Mouse (Mus musculus): Measurements from ENCODE around the gene Mpped2. TPM values are rescaled to one million over a fixed set of nuclear protein-coding genes. Genes with fewer than 3 reads are reported as not detected.

Mpped2 gene
- total and polyA plus RNA-seq, 3 experiments = 0.04 to 0.10 TPM; not detected in 1

- no peak for TF ChIP-seq MYC (IDR thresholded peaks at IDR 0.05; ENCODE audit: low read depth, low read length)
Measured at GRCm38 (mm10) chr2:106733396-106733795, 40.3 kb downstream of the Mpped2 start (continued).

GRCm38 (mm10) chr2:106734004-106734403 lies 40.9 kb downstream of the Mpped2 start:
- Histone ChIP-seq H3K79me2 (ENCODE audit: control insufficient read depth, insufficient read depth, low read length, poor library complexity) (no peaks in the 10 kb centered on the region), H3K9ac (ENCODE audit: control insufficient read depth, low read depth, low read length, poor library complexity, severe bottlenecking) (peak overlapping the region; percentile 12; the same call in 1 of the 2 replicates), H3K27ac (ENCODE audit: control insufficient read depth, low read depth, low read length) (peak overlapping the region; percentile 91), H3K27me3 (ENCODE audit: control insufficient read depth in 1 of 2, insufficient read depth in 2 of 2, low read length in 2 of 2) (no peaks in the 10 kb centered on the region), H3K9me3 (replicated peaks; ENCODE audit: insufficient read depth, low read length) (no peaks in the 10 kb centered on the region), H3K4me3 (ENCODE audit: control insufficient read depth in 1 of 2, insufficient read depth in 1 of 2, low read depth in 2 of 2, low read length in 2 of 2) (peak overlapping the region in 1 of 2 experiments; percentile 30; a peak in 2 of 4 replicates), H3K36me3 (ENCODE audit: control insufficient read depth in 1 of 2, insufficient read depth in 2 of 2, low read length in 2 of 2) (peaks cover 0 to 14% of the 10 kb centered on the region in 2 experiments; a peak in 2 of 4 replicates), H3K4me1 (ENCODE audit: control insufficient read depth in 1 of 2, insufficient read depth in 2 of 2, low read length in 2 of 2) (peaks cover 10 to 20% of the 10 kb centered on the region in 2 experiments)
- TF ChIP-seq HCFC1 (IDR thresholded peaks at IDR 0.05; ENCODE audit: low read depth, low read length) (no peak), ETS1 (IDR thresholded peaks at IDR 0.05; ENCODE audit: low read depth, low read length) (no peak), GATA1 (IDR thresholded peaks at IDR 0.05; ENCODE audit: low read depth, low read length) (no peak), NRF1 (IDR thresholded peaks at IDR 0.05; ENCODE audit: insufficient read depth, low read depth, low read length, poor library complexity, severe bottlenecking) (no peak), BHLHE40 (IDR thresholded peaks at IDR 0.05; ENCODE audit: borderline replicate concordance, low read depth, low read length) (no peak), TCF12 (IDR thresholded peaks at IDR 0.05; ENCODE audit: low read depth, low read length) (peak; percentile 62), EP300 (IDR thresholded peaks at IDR 0.05; ENCODE audit: low read depth in 1 of 2, low read length in 2 of 2) (peak in 1 of 2 experiments; percentile 65; a peak in 2 of 4 replicates), SIN3A (IDR thresholded peaks at IDR 0.05; ENCODE audit: low read length) (no peak), ZKSCAN1 (IDR thresholded peaks at IDR 0.05; ENCODE audit: low read depth, low read length) (no peak), ZNF384 (IDR thresholded peaks at IDR 0.05; ENCODE audit: low read depth, low read length) (no peak), CHD1 (IDR thresholded peaks at IDR 0.05; ENCODE audit: low read depth, low read length) (no peak), JUND (IDR thresholded peaks at IDR 0.05; ENCODE audit: low read depth, low read length) (no peak), MAZ (IDR thresholded peaks at IDR 0.05; ENCODE audit: low read depth, low read length) (no peak), NELFE (IDR thresholded peaks at IDR 0.05; ENCODE audit: low read depth, low read length) (no peak), POLR2AphosphoS2 (IDR thresholded peaks at IDR 0.05; ENCODE audit: low read length) (no peak), UBTF (IDR thresholded peaks at IDR 0.05; ENCODE audit: borderline replicate concordance, insufficient read depth, low read depth, low read length) (no peak), GABPA (IDR thresholded peaks at IDR 0.05; ENCODE audit: low read depth, low read length) (no peak)
- DNase-seq (ENCODE audit: low read depth, low spot score) = peak; percentile 35

GRCm38 (mm10) chr2:106735211-106735610 lies 42.1 kb downstream of the Mpped2 start:
- Histone ChIP-seq H3K27me3 (ENCODE audit: control insufficient read depth in 1 of 2, insufficient read depth in 2 of 2, low read length in 2 of 2) (no peaks in the 10 kb centered on the region), H3K27ac (ENCODE audit: control insufficient read depth, low read depth, low read length) (peak overlapping the region; percentile 76), H3K36me3 (ENCODE audit: control insufficient read depth in 1 of 2, insufficient read depth in 2 of 2, low read length in 2 of 2) (peaks cover 0 to 14% of the 10 kb centered on the region in 2 experiments; a peak in 2 of 4 replicates), H3K9me3 (replicated peaks; ENCODE audit: insufficient read depth, low read length) (no peaks in the 10 kb centered on the region), H3K79me2 (ENCODE audit: control insufficient read depth, insufficient read depth, low read length, poor library complexity) (no peaks in the 10 kb centered on the region), H3K9ac (ENCODE audit: control insufficient read depth, low read depth, low read length, poor library complexity, severe bottlenecking) (peak overlapping the region; percentile 27), H3K4me3 (ENCODE audit: control insufficient read depth in 1 of 2, insufficient read depth in 1 of 2, low read depth in 2 of 2, low read length in 2 of 2) (no peak overlapping the region), H3K4me1 (ENCODE audit: control insufficient read depth in 1 of 2, insufficient read depth in 2 of 2, low read length in 2 of 2) (peaks cover 10 to 20% of the 10 kb centered on the region in 2 experiments)
- peak; percentile 7 for DNase-seq (ENCODE audit: low read depth, low spot score)
- TF ChIP-seq MXI1 (IDR thresholded peaks at IDR 0.05; ENCODE audit: low read depth, low read length) (no peak), MAX (IDR thresholded peaks at IDR 0.05; ENCODE audit: low read length) (no peak), POLR2AphosphoS5 (IDR thresholded peaks at IDR 0.05; ENCODE audit: borderline replicate concordance, low read depth, low read length) (no peak), USF1 (IDR thresholded peaks at IDR 0.05; ENCODE audit: low read depth, low read length) (no peak), MEF2A (IDR thresholded peaks at IDR 0.05; ENCODE audit: extremely low read depth, insufficient replicate concordance, low read depth, low read length, poor library complexity, severe bottlenecking) (no peak), UBTF (IDR thresholded peaks at IDR 0.05; ENCODE audit: borderline replicate concordance, insufficient read depth, low read depth, low read length) (no peak), HCFC1 (IDR thresholded peaks at IDR 0.05; ENCODE audit: low read depth, low read length) (no peak), SIN3A (IDR thresholded peaks at IDR 0.05; ENCODE audit: low read length) (no peak), ZNF384 (IDR thresholded peaks at IDR 0.05; ENCODE audit: low read depth, low read length) (peak; percentile 47), ZC3H11A (IDR thresholded peaks at IDR 0.05; ENCODE audit: low read depth, low read length) (no peak), MAZ (IDR thresholded peaks at IDR 0.05; ENCODE audit: low read depth, low read length) (no peak), TAL1 (IDR thresholded peaks at IDR 0.05; ENCODE audit: low read length) (no peak), POLR2AphosphoS2 (IDR thresholded peaks at IDR 0.05; ENCODE audit: low read length) (no peak), TBP (IDR thresholded peaks at IDR 0.05; ENCODE audit: low read depth, low read length) (no peak), EP300 (IDR thresholded peaks at IDR 0.05; ENCODE audit: low read depth in 1 of 2, low read length in 2 of 2) (0 out of 4 replicates have a peak, but pooled peaks of 1 of the 2 experiments have one; percentile 13)
